Mouse (Mus musculus): ENCODE measurements at regions not wholly inside any gene's neighbourhood (a gene's known extent, or its start where the extent isn't known, plus 50 kb on each side); places are given as distances from the start of the nearest gene placed in this dataset.

DNA sequence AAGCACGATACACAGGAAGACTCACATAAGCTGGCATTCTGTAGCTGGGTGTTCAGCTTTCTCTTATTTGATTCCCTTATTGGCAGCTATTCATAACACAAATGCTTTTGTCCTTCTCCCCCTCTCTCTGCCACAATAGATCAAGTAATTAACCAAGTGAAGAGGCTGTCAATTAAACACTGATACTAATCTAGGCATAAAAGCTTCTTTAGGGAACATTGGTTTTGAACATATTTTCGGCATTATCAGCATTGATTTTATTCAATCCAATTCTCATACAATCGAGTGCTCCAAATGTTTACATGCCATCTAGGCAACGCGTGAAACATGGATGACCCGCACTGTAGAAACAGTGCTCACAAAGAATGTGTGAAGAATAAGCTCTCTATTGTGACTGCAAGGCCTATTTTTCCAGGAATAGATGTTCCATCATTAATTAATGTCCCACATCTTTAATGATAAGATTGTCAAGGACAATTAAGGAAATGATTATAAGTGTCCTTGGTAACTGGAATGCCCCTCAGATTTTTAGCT is 148.9 kb downstream of the Rfx6 start:
- TF ChIP-seq CTCF (IDR thresholded peaks at IDR 0.05; ENCODE audit: borderline replicate concordance, insufficient read depth, low read length), result no peak
- TF ChIP-seq POLR2A (IDR thresholded peaks at IDR 0.05; ENCODE audit: low read depth, low read length), result no peak

All from embryonic fibroblast, embryonic 13.5 days (primary cell).